Mouse (Mus musculus) kidney, embryonic 16.5 days (tissue): Measurements from ENCODE around the gene Nrf1. TPM values are rescaled to one million over a fixed set of nuclear protein-coding genes. Genes with fewer than 3 reads are reported as not detected.

ENCODE experiments used
- ATAC-seq: fragments of 200-750 bp; cut with Nextera tagmentation; 2 replicates; pipeline ENCODE4 v1.8.0; 2017; ENCODE audit warnings: moderate TSS enrichment; ENCODE audit not compliant: low FRiP score, low TSS enrichment
- H3K27ac ChIP-seq: fragments of 300-500 bp; sonication (generic); 2 replicates; pipeline ENCODE4 v1.5.1; 2014; ENCODE audit warnings: low read length
- H3K27me3 ChIP-seq: fragments of 300-500 bp; sonication (generic); 2 replicates; pipeline ENCODE4 v1.6.1; 2014; ENCODE audit warnings: low read length, control low read depth, mixed read lengths; ENCODE audit not compliant: insufficient read depth
- H3K36me3 ChIP-seq: fragments of 300-500 bp; sonication (generic); 2 replicates; pipeline ENCODE4 v1.6.1; 2014; ENCODE audit warnings: low read length, control low read depth, mixed read lengths; ENCODE audit not compliant: insufficient read depth
- H3K4me1 ChIP-seq: fragments of 300-500 bp; sonication (generic); 2 replicates; pipeline ENCODE4 v1.6.1; 2014; ENCODE audit warnings: low read length, control low read depth, mixed read lengths; ENCODE audit not compliant: insufficient read depth
- H3K4me2 ChIP-seq: fragments of 300-500 bp; sonication (generic); replicated peaks from 2 replicates; pipeline ENCODE4 v1.6.1; 2014; ENCODE audit warnings: low read depth, low read length
- H3K4me3 ChIP-seq: fragments of 300-500 bp; sonication (generic); 2 replicates; pipeline ENCODE4 v1.5.1; 2014; ENCODE audit warnings: mild to moderate bottlenecking, low read length
- H3K9ac ChIP-seq: fragments of 300-500 bp; sonication (generic); replicated peaks from 2 replicates; pipeline ENCODE4 v1.6.1; 2014; ENCODE audit warnings: low read length
- H3K9me3 ChIP-seq: fragments of 300-500 bp; sonication (generic); 2 replicates; pipeline ENCODE4 v1.6.1; 2016; ENCODE audit warnings: low read length, control low read depth
- WGBS: fragments of 180-500 bp; shearing (Covaris S2); extraction: QIAGEN DNeasy Blood & Tissue Kit; methylation state at CpG from one replicate; pipeline ENCODE4 v1.1.7; 2014; 5-methylcytosine and 5-hydroxymethylcytosine counted together
- polyA plus RNA-seq: library from polyadenylated mRNA; unstranded; fragments of >200 nt; fragmentation: Nextera tagmentation; extraction: Ambion mirVana; gene quantifications from 2 replicates; pipeline ENCODE4 v1.2.1, GENCODE M21; 2015

Nrf1 gene
- polyA plus RNA-seq, 1 experiment from 2014 or later: 68.2 TPM

DNA sequence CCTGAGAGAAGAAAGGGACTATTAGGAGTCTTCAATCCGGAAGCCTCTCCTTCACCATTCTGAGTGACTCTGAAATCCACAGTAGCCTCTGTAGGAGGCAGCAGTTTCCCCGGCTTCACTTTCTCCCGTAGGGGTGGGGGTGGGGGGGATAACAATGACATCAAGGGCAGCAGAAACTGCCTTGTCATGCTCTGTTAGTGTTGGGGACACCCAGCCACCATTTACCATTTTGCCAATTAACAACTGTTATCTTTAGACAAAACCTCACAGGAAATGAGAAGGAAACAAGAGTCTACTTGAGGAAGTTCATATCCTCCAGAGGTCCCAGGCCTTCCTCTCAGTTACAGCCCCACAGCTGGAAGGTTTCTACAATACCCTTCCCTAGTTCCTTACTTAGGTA lies 87.8 kb downstream of the Nrf1 start:
- ATAC-seq: no peak
- H3K9me3 ChIP-seq: no peaks in the 10 kb centered on the region
- H3K27me3 ChIP-seq: no peaks in the 10 kb centered on the region
- no peak overlapping the region for H3K27ac ChIP-seq
- no peak overlapping the region for H3K4me3 ChIP-seq
- WGBS: 37% methylated on average over 3 of the region's 3 CpGs
- H3K36me3 ChIP-seq: peaks cover 41% of the 10 kb centered on the region
- no peak overlapping the region for H3K4me2 ChIP-seq
- H3K4me1 ChIP-seq: no peaks in the 10 kb centered on the region
- no peak overlapping the region for H3K9ac ChIP-seq

DNA sequence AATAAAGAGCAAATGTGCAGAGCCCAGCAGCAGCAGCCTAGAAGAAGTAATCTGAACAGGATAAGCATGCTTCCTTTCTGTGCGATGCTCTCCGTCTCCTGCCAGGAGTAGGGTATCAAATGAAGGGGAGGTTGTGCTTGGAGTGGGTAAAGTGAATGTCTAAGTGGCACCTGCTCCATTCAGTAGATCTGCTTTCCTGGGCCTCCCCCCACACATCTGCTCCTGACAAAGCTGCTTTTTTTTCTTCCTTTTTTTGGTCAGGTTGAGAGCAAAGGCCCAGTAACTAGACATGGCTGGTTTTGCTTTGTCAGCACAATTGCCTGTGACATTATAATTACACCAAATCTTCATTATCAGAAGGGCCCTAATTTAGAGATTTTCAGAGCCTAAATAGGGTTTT lies 89.4 kb downstream of the Nrf1 start:
- 70% methylated on average over 2 of the region's 2 CpGs for WGBS
- ATAC-seq: no peak

DNA sequence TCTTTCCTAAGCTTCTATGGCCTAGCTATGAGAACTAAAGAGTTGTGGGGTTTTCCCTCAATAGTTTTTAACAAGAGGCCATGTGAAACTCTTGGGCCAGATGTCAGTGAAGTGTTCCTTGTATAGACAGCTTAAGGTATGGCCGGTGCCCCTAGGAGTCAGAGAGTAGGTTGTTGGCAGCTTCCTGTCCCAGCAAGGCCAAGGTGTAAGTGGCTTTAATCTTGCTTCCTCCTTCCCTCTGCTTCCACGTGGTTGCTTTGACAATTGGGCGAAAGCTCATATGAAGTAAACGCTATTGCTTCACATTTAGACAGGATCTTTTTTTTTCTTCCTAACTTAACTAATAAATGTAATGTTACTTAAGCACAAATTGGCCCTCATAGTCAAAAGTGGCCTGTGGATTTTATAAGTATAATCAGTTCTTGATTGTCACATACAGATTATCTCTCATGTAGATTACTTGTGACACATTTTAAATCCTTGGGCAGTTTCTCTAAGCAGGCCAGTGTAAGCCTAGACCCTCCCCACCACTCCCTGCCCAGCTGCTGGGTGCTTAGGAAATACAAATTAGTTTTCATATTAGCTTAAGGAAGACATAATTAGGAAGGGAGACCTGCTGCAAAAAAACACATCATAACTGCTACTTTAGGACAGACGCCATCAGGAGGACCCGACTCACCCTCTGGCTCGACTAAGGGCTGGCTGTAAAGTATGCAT lies 91.7 kb downstream of the Nrf1 start:
- H3K27me3 ChIP-seq: no peaks in the 10 kb centered on the region
- H3K9me3 ChIP-seq: no peaks in the 10 kb centered on the region
- H3K4me3 ChIP-seq: no peak overlapping the region
- H3K36me3 ChIP-seq: peaks cover 55% of the 10 kb centered on the region
- ATAC-seq: no peak
- 87% methylated on average over 7 of the region's 7 CpGs for WGBS
- no peak overlapping the region for H3K4me2 ChIP-seq
- H3K4me1 ChIP-seq: no peaks in the 10 kb centered on the region
- H3K9ac ChIP-seq: no peak overlapping the region
- H3K27ac ChIP-seq: no peak overlapping the region

More for the DNA sequence above, 89.4 kb downstream of the Nrf1 start:
- Histone ChIP-seq H3K27ac (no peak overlapping the region), H3K36me3 (peaks cover 43% of the 10 kb centered on the region), H3K4me1 (no peaks in the 10 kb centered on the region), H3K9ac (no peak overlapping the region), H3K9me3 (no peaks in the 10 kb centered on the region), H3K4me3 (no peak overlapping the region), H3K27me3 (no peaks in the 10 kb centered on the region), H3K4me2 (no peak overlapping the region)

DNA sequence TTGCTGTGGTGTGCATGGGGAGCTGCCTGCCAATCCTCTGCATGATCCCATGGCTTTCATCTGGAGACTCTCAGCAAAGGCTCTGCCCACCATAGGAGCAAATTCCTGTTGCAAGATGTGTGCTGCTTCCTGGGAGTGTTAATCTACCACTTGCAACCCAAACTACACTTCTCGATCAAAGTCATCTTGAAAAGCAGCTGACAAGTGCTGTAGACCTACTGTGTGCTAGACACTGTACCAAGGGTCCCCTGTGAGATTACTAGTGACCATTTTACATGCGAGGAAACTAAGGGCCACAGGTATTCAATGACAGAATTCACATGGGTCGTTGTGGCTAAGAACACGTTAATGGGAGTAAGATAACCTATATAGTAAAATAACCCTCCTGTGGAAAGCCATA lies 95.5 kb downstream of the Nrf1 start:
- Histone ChIP-seq H3K9me3 (no peaks in the 10 kb centered on the region), H3K4me1 (no peaks in the 10 kb centered on the region), H3K27me3 (no peaks in the 10 kb centered on the region), H3K4me3 (no peak overlapping the region), H3K36me3 (peaks cover 50% of the 10 kb centered on the region), H3K9ac (no peak overlapping the region), H3K4me2 (no peak overlapping the region), H3K27ac (no peak overlapping the region)
- ATAC-seq: no peak
- 93% methylated on average over 4 of the region's 4 CpGs for WGBS

DNA sequence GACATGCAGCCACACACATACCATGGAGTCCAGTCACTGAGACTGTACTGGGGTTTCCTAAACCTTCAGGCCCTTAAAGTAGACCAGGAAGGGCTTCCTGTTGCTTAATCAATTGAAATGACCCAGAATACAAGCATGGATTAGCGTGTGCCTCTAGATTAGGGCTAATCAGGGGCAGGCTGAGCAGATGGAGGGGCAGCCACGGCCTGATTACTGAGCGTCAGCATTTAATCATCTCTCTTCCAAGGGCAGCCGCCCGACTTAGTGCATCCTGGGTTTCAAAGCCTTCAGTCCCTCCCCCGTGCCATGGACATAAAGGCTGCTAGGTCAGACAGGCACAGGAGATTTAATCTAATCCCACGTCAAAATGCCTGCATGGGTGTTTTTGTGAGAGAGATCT lies 99.3 kb downstream of the Nrf1 start:
- ATAC-seq: no peak
- Histone ChIP-seq H3K4me3 (no peak overlapping the region), H3K27ac (no peak overlapping the region), H3K36me3 (peaks cover 36% of the 10 kb centered on the region; the same call in 1 of the 2 replicates), H3K4me2 (no peak overlapping the region), H3K9ac (no peak overlapping the region), H3K9me3 (no peaks in the 10 kb centered on the region), H3K27me3 (no peaks in the 10 kb centered on the region), H3K4me1 (no peaks in the 10 kb centered on the region)
- WGBS: 37% methylated on average over 7 of the region's 7 CpGs

DNA sequence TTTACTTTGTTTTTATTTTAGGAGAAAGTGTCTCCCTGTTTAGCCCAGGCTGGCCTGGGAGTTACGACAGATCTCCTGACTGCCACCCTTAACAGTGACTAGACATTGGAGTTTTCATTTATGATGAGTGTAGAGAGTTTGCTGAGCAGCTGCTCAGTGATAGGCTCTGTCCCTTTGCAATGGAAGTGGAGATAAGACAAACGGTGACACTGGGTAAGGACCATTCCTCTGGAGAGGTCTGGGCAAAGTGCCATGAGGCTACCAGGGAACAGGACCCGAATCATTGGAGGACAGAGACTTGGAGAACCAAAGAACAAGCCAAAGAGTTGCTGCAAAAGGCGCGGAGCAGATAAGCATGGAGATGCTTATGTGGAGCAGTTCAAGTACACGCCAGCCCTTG lies 100.0 kb downstream of the Nrf1 start:
- Histone ChIP-seq H3K4me3 (no peak overlapping the region), H3K27me3 (no peaks in the 10 kb centered on the region), H3K27ac (no peak overlapping the region), H3K36me3 (peaks cover 36% of the 10 kb centered on the region; the same call in 1 of the 2 replicates), H3K9ac (no peak overlapping the region), H3K4me2 (no peak overlapping the region), H3K9me3 (no peaks in the 10 kb centered on the region), H3K4me1 (no peaks in the 10 kb centered on the region)
- 85% methylated on average over 6 of the region's 6 CpGs for WGBS
- no peak for ATAC-seq

DNA sequence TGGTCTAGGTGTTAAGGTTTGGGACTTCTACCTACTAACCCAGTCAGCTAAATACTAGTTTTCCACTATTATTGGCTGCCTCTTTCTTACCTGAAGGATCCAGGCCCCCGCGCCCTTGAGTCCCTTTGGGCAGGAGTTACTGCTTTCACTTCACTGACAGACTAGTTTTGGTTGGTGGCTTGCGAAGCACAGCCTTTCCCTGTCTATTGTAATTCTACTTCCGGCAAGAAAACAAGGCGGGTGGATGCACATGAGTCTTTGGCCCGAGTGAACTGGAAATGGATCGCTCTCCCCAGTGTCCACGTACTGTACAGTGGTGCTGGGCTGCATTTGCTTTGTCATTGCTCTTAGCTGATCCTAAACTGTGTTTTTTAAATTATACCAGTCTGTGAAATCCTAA lies 102.7 kb downstream of the Nrf1 start:
- no peaks in the 10 kb centered on the region for H3K27me3 ChIP-seq
- no peak overlapping the region for H3K27ac ChIP-seq
- 91% methylated on average over 8 of the region's 8 CpGs for WGBS
- no peak overlapping the region for H3K4me3 ChIP-seq
- no peaks in the 10 kb centered on the region for H3K9me3 ChIP-seq
- H3K9ac ChIP-seq: no peak overlapping the region
- no peak overlapping the region for H3K4me2 ChIP-seq
- ATAC-seq: no peak
- H3K4me1 ChIP-seq: no peaks in the 10 kb centered on the region
- peaks cover 27% of the 10 kb centered on the region for H3K36me3 ChIP-seq

DNA sequence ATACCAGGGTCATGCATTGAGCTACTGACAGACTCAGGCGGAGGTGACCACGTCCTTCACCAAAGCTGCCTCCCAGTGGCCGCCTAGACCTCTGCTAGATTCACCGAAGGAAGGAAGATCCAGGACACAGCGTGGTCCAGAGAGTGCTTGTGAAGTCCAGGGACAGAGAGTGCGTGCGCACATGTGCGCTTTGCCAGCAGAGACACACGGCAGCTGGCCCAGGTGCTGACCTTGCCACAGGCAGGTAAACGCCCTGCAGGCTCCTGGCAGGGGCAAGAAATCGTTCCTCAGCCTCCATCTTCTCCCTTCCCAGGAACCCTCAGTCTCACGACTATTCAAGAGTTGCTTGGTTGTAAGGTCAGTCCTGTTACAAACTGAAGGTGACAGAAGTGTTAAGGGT lies 104.4 kb downstream of the Nrf1 start:
- WGBS: 82% methylated on average over 12 of the region's 12 CpGs
- Histone ChIP-seq H3K36me3 (peaks cover 27% of the 10 kb centered on the region), H3K4me2 (no peak overlapping the region), H3K9ac (no peak overlapping the region), H3K9me3 (no peaks in the 10 kb centered on the region), H3K4me1 (no peaks in the 10 kb centered on the region), H3K4me3 (no peak overlapping the region), H3K27me3 (no peaks in the 10 kb centered on the region), H3K27ac (no peak overlapping the region)
- ATAC-seq: no peak

DNA sequence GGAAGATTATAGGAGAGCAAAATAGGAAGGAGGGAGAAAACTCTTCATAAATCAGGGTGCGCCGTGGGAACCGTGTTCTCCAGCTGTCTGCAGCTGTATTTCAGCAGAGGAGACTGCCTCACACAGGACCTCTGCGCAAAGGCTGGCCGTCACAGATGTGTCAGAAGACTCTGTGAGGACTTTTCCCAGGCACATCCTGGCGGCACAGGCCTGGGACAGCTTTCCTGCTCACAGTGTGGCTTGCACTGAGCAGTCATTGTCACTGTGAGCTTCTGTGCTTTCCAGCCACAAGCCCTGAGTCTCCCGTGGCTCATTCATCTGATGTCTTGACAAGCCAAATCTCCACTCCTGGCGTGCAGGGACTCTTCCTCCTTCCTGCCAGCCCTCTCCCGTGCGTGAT lies 104.9 kb downstream of the Nrf1 start:
- Histone ChIP-seq H3K4me1 (no peaks in the 10 kb centered on the region), H3K4me2 (no peak overlapping the region), H3K36me3 (peaks cover 26% of the 10 kb centered on the region), H3K9me3 (no peaks in the 10 kb centered on the region), H3K27me3 (no peaks in the 10 kb centered on the region), H3K9ac (no peak overlapping the region), H3K4me3 (no peak overlapping the region), H3K27ac (no peak overlapping the region)
- ATAC-seq: no peak
- WGBS: 70% methylated on average over 10 of the region's 10 CpGs

DNA sequence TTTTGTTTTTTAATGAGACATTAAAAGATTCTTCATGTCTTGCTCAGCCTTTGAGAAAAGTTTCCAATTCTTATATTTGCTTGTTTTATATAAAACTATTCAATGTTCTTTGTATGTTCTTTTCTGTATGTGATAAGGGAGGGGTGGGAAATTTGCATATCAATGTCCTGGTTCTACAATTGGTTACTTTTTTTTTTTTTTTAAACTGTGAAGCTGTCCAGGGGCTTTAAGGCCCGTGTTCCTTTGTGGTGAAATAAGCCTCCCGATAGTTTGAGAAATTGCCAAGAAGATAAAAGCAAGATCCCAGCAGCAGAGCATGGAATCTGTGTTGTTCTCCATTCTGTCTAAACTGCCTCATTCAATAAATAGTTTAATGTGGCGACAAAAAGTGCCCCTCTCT lies 105.3 kb downstream of the Nrf1 start:
- no peak overlapping the region for H3K4me2 ChIP-seq
- no peak for ATAC-seq

More for the DNA sequence above, 105.3 kb downstream of the Nrf1 start:
- Histone ChIP-seq H3K9me3 (no peaks in the 10 kb centered on the region), H3K27ac (no peak overlapping the region), H3K4me1 (no peaks in the 10 kb centered on the region), H3K27me3 (no peaks in the 10 kb centered on the region), H3K4me3 (no peak overlapping the region), H3K36me3 (peaks cover 22% of the 10 kb centered on the region), H3K9ac (no peak overlapping the region)
- 70% methylated on average over 3 of the region's 3 CpGs for WGBS
